Mouse (Mus musculus): ENCODE results near the gene Plcxd2.

DNA sequence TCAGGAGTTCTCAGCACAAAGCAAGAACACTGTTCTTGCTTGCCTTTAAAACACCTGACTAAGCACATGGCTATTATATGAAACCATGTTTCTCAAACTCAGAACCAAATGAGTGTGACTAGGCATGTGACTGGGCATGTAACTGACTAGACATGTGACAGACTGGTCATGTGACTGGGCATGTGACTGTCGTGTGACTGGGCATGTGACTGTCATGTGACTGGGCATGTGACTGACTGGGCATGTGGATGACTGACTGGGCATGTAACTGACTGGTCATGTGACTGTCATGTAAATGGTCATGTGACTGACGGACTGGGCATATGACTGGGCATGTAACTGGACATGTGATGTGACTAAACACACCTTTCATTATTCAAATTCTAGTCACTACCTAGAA lies 39.8 kb downstream of the Plcxd2 start:
- TF ChIP-seq CTCF (IDR thresholded peaks at IDR 0.05; ENCODE audit: borderline replicate concordance, insufficient read depth, low read length) (no peak), POLR2A (IDR thresholded peaks at IDR 0.05; ENCODE audit: low read depth, low read length) (no peak)

All from embryonic fibroblast, embryonic 13.5 days (primary cell).